Mouse (Mus musculus): Measurements from ENCODE around the gene Igf1.

Igf1 gene

GRCm38 (mm10) chr10:87860181-87861103, 2.4 kb downstream of the Igf1 start:
- DNase-seq (ENCODE audit: low spot score): no peak

- no peak for DNase-seq (ENCODE audit: low spot score)
Observed at GRCm38 (mm10) chr10:87861104-87861455, 3.0 kb downstream of the Igf1 start.

GRCm38 (mm10) chr10:87862899-87863298, 4.8 kb downstream of the Igf1 start:
- no peak for DNase-seq (ENCODE audit: low spot score)

GRCm38 (mm10) chr10:87863326-87863725, 5.3 kb downstream of the Igf1 start:
- no peak for DNase-seq (ENCODE audit: low spot score)

GRCm38 (mm10) chr10:87865712-87866111, 7.6 kb downstream of the Igf1 start:
- no peak for DNase-seq (ENCODE audit: low spot score)

- DNase-seq (ENCODE audit: low spot score): no peak
Observed at GRCm38 (mm10) chr10:87866448-87866847, 8.4 kb downstream of the Igf1 start.

- DNase-seq (ENCODE audit: low spot score): no peak
Observed at GRCm38 (mm10) chr10:87867217-87867616, 9.2 kb downstream of the Igf1 start.

GRCm38 (mm10) chr10:87867631-87868030, 9.6 kb downstream of the Igf1 start:
- no peak for DNase-seq (ENCODE audit: low spot score)

GRCm38 (mm10) chr10:87868349-87869053, 10.4 kb downstream of the Igf1 start:
- DNase-seq (ENCODE audit: low spot score): no peak

- no peak for DNase-seq (ENCODE audit: low spot score)
Observed at GRCm38 (mm10) chr10:87869151-87869550, 11.1 kb downstream of the Igf1 start.

GRCm38 (mm10) chr10:87869691-87870090, 11.6 kb downstream of the Igf1 start:
- DNase-seq (ENCODE audit: low spot score): no peak

GRCm38 (mm10) chr10:87871863-87872647, 14.0 kb downstream of the Igf1 start:
- no peak for DNase-seq (ENCODE audit: low spot score)

GRCm38 (mm10) chr10:87872854-87873253, 14.8 kb downstream of the Igf1 start:
- no peak for DNase-seq (ENCODE audit: low spot score)

GRCm38 (mm10) chr10:87873516-87873915, 15.5 kb downstream of the Igf1 start:
- no peak for DNase-seq (ENCODE audit: low spot score)

GRCm38 (mm10) chr10:87880071-87880785, 22.2 kb downstream of the Igf1 start:
- DNase-seq (ENCODE audit: low spot score): no peak

- no peak for DNase-seq (ENCODE audit: low spot score)
Observed at GRCm38 (mm10) chr10:87885326-87886040, 27.4 kb downstream of the Igf1 start.

GRCm38 (mm10) chr10:87889850-87890249, 31.8 kb downstream of the Igf1 start:
- DNase-seq (ENCODE audit: low spot score): no peak

- DNase-seq (ENCODE audit: low spot score): no peak
Observed at GRCm38 (mm10) chr10:87892256-87892655, 34.2 kb downstream of the Igf1 start.

GRCm38 (mm10) chr10:87893272-87893671, 35.2 kb downstream of the Igf1 start:
- DNase-seq (ENCODE audit: low spot score): no peak

- no peak for DNase-seq (ENCODE audit: low spot score)
Observed at GRCm38 (mm10) chr10:87894461-87895120, 36.5 kb downstream of the Igf1 start.

- DNase-seq (ENCODE audit: low spot score): no peak
Observed at GRCm38 (mm10) chr10:87895351-87895750, 37.3 kb downstream of the Igf1 start.
